Mouse (Mus musculus): ENCODE measurements at regions not wholly inside any gene's neighbourhood (a gene's known extent, or its start where the extent isn't known, plus 50 kb on each side); places are given as distances from the start of the nearest gene placed in this dataset.

GRCm38 (mm10) chr1:137636321-137636944 is 539.1 kb downstream of the Ptprc start:
- no peaks in the 10 kb centered on the region for H3K79me2 ChIP-seq (replicated peaks; ENCODE audit: control insufficient read depth, extremely low read depth, insufficient read depth, poor library complexity, severe bottlenecking)
- no peak overlapping the region for H3K4me3 ChIP-seq (replicated peaks in 1 of 3; ENCODE audit: low read depth in 2 of 3, low read length in 2 of 3, poor library complexity in 1 of 3)
- no peaks in the 10 kb centered on the region for H3K27me3 ChIP-seq (replicated peaks)
- no peak for DNase-seq (ENCODE audit: extremely low read depth)
- H3K9ac ChIP-seq (ENCODE audit: insufficient read depth, low read depth), result no peak overlapping the region
- dilution Hi-C loops (cut with MboI; ENCODE audit: extremely low pct_ligation_motif_present, extremely low pct_unique_long_range_greater_than_20kb, low sequenced_read_pairs), result no loop called here
- H3K36me3 ChIP-seq (replicated peaks in 1 of 2; ENCODE audit: control insufficient read depth in 1 of 2, insufficient read depth in 1 of 2, low read length in 1 of 2), result no peaks in the 10 kb centered on the region
- H3K9me3 ChIP-seq (replicated peaks; ENCODE audit: low read length), result no peaks in the 10 kb centered on the region
- no peaks in the 10 kb centered on the region for H3K4me1 ChIP-seq (ENCODE audit: control insufficient read depth in 1 of 2, insufficient read depth in 2 of 2)
- no peak overlapping the region for H3K27ac ChIP-seq (ENCODE audit: insufficient read depth, low read depth)
- no peak overlapping the region for H3K4me2 ChIP-seq (ENCODE audit: insufficient read depth, low read depth, poor library complexity, severe bottlenecking)
- in situ Hi-C loops (cut with MboI; ENCODE audit: low pct_ligation_motif_present, low pct_unique_long_range_greater_than_20kb, low sequenced_read_pairs), result no loop called here
- no peak for TF ChIP-seq RCOR1 (conservative IDR thresholded peaks at IDR 0.05; ENCODE audit: low read depth, low read length)
- no peak for TF ChIP-seq MXI1 (IDR thresholded peaks at IDR 0.05; ENCODE audit: low read depth, low read length)
- TF ChIP-seq JUND (conservative IDR thresholded peaks at IDR 0.05; ENCODE audit: low read depth, low read length), result no peak
- TF ChIP-seq SIN3A (IDR thresholded peaks at IDR 0.05; ENCODE audit: low read length), result no peak
- no peak for TF ChIP-seq SMC3 (IDR thresholded peaks at IDR 0.05; ENCODE audit: low read depth, low read length)
- TF ChIP-seq CHD2 (IDR thresholded peaks at IDR 0.05; ENCODE audit: low read length), result no peak
- TF ChIP-seq USF1 (IDR thresholded peaks at IDR 0.05; ENCODE audit: low read depth, low read length), result no peak
- TF ChIP-seq PAX5 (IDR thresholded peaks at IDR 0.05; ENCODE audit: low read length), result no peak
- TF ChIP-seq E2F4 (IDR thresholded peaks at IDR 0.05; ENCODE audit: insufficient replicate concordance, low read depth, low read length), result no peak
- no peak for TF ChIP-seq HCFC1 (IDR thresholded peaks at IDR 0.05; ENCODE audit: low read depth, low read length)
- no peak for TF ChIP-seq MYC (IDR thresholded peaks at IDR 0.05; ENCODE audit: low read depth, low read length)
- TF ChIP-seq CTCF (conservative IDR thresholded peaks at IDR 0.05 in 1 of 2, IDR thresholded peaks at IDR 0.05 in 1 of 2; ENCODE audit: low read depth in 2 of 2, low read length in 2 of 2), result no peak

DNA sequence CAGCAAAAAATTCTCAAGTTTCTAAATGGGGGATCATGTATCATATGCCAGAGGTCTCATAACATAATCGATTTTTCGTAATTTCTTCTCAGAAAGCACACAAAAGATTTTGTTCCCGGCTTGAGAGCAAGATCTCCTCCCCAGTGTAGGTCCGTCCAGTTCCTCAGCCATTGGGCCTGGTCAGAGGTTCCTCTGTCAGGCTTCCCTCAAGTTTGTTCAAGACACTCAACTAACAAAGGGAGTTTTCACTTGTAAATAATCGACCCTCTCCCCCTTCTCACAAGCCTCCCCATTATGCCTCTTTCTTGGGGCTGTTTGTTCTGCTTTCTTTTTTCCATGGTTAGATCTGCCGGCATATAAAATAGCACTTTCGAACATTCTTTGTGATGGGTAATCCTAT is 539.7 kb downstream of the Ptprc start:
- Histone ChIP-seq H3K4me2 (ENCODE audit: insufficient read depth, low read depth, poor library complexity, severe bottlenecking) (no peak overlapping the region), H3K4me1 (ENCODE audit: control insufficient read depth in 1 of 2, insufficient read depth in 2 of 2) (no peaks in the 10 kb centered on the region), H3K79me2 (replicated peaks; ENCODE audit: control insufficient read depth, extremely low read depth, insufficient read depth, poor library complexity, severe bottlenecking) (no peaks in the 10 kb centered on the region), H3K27me3 (replicated peaks) (no peaks in the 10 kb centered on the region), H3K4me3 (replicated peaks in 1 of 3; ENCODE audit: low read depth in 2 of 3, low read length in 2 of 3, poor library complexity in 1 of 3) (no peak overlapping the region), H3K9ac (ENCODE audit: insufficient read depth, low read depth) (no peak overlapping the region), H3K36me3 (replicated peaks in 1 of 2; ENCODE audit: control insufficient read depth in 1 of 2, insufficient read depth in 1 of 2, low read length in 1 of 2) (no peaks in the 10 kb centered on the region), H3K9me3 (replicated peaks; ENCODE audit: low read length) (no peaks in the 10 kb centered on the region), H3K27ac (ENCODE audit: insufficient read depth, low read depth) (no peak overlapping the region)
- dilution Hi-C loops (cut with MboI; ENCODE audit: extremely low pct_ligation_motif_present, extremely low pct_unique_long_range_greater_than_20kb, low sequenced_read_pairs) (no loop called here), in situ Hi-C loops (cut with MboI; ENCODE audit: low pct_ligation_motif_present, low pct_unique_long_range_greater_than_20kb, low sequenced_read_pairs) (no loop called here)
- no peak for DNase-seq (ENCODE audit: extremely low read depth)
- TF ChIP-seq SMC3 (IDR thresholded peaks at IDR 0.05; ENCODE audit: low read depth, low read length), result no peak
- TF ChIP-seq MXI1 (IDR thresholded peaks at IDR 0.05; ENCODE audit: low read depth, low read length), result no peak
- no peak for TF ChIP-seq POLR2AphosphoS2 (IDR thresholded peaks at IDR 0.05; ENCODE audit: low read depth, low read length)
- TF ChIP-seq IRF4 (IDR thresholded peaks at IDR 0.05; ENCODE audit: low read depth, low read length), result no peak
- no peak for TF ChIP-seq ETS1 (conservative IDR thresholded peaks at IDR 0.05; ENCODE audit: low read depth, low read length)
- no peak for TF ChIP-seq GABPA (IDR thresholded peaks at IDR 0.05; ENCODE audit: insufficient replicate concordance, low read depth, low read length)
- no peak for TF ChIP-seq USF1 (IDR thresholded peaks at IDR 0.05; ENCODE audit: low read depth, low read length)
- no peak for TF ChIP-seq MYC (IDR thresholded peaks at IDR 0.05; ENCODE audit: low read depth, low read length)
- no peak for TF ChIP-seq ZNF384 (IDR thresholded peaks at IDR 0.05; ENCODE audit: low read depth, low read length)
- TF ChIP-seq ZC3H11A (IDR thresholded peaks at IDR 0.05; ENCODE audit: low read depth, low read length), result no peak
- no peak for TF ChIP-seq JUN (IDR thresholded peaks at IDR 0.05; ENCODE audit: insufficient read depth, low read depth, low read length)
- TF ChIP-seq E2F4 (IDR thresholded peaks at IDR 0.05; ENCODE audit: insufficient replicate concordance, low read depth, low read length), result no peak
- no peak for TF ChIP-seq KAT2A (IDR thresholded peaks at IDR 0.05; ENCODE audit: insufficient replicate concordance, low read length)
- TF ChIP-seq RCOR1 (conservative IDR thresholded peaks at IDR 0.05; ENCODE audit: low read depth, low read length), result no peak
- TF ChIP-seq UBTF (IDR thresholded peaks at IDR 0.05; ENCODE audit: low read depth, low read length), result no peak
- TF ChIP-seq CHD2 (IDR thresholded peaks at IDR 0.05; ENCODE audit: low read length), result no peak
- TF ChIP-seq NELFE (IDR thresholded peaks at IDR 0.05; ENCODE audit: low read depth, low read length), result no peak
- no peak for TF ChIP-seq BHLHE40 (IDR thresholded peaks at IDR 0.05; ENCODE audit: low read depth, low read length)
- no peak for TF ChIP-seq HCFC1 (IDR thresholded peaks at IDR 0.05; ENCODE audit: low read depth, low read length)
- TF ChIP-seq ELF1 (IDR thresholded peaks at IDR 0.05; ENCODE audit: low read depth, low read length), result no peak
